Mouse (Mus musculus) kidney, adult 11 months (tissue): ENCODE data around the gene Wdr18.

ENCODE experiments used
- DNase-seq: peaks from one replicate; pipeline ENCODE4 v3.0.0; 2022

Gene Wdr18

DNA sequence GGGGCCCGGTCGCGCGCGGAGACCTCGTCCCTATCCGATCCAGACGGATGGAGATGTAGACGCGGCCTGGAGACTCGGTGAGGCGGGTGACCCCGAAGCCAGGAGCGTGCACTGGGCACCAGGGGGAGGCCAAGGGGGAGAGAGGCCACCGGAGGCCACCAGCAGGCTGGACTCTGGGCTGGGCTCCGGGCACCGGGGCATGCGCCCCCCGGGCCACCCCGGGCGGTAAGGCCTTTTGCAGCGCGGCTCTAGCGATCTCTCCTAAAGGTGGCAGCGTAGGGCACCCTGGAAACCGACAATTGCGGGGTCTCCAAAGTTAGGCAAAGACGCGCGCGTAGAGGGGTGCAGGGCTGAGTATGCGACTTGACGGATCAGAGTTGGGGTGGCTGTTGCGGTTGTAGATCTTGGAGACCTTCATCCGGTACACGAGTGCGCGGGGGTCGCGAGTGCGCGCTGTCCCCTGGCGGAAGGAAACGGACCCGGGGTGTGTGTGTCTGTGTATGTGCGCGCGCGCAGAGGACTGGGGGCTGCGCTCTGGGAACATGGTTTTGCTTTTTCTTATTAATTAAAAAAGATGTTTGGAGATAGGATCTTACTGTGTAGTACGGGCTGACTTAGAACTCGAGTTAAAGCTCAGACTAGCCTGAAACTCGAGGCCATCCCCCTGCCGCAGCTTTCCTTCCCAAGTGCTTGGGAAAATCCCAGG is 32.5 kb upstream of the Wdr18 start:
- DNase-seq, result peak; percentile 57

DNA sequence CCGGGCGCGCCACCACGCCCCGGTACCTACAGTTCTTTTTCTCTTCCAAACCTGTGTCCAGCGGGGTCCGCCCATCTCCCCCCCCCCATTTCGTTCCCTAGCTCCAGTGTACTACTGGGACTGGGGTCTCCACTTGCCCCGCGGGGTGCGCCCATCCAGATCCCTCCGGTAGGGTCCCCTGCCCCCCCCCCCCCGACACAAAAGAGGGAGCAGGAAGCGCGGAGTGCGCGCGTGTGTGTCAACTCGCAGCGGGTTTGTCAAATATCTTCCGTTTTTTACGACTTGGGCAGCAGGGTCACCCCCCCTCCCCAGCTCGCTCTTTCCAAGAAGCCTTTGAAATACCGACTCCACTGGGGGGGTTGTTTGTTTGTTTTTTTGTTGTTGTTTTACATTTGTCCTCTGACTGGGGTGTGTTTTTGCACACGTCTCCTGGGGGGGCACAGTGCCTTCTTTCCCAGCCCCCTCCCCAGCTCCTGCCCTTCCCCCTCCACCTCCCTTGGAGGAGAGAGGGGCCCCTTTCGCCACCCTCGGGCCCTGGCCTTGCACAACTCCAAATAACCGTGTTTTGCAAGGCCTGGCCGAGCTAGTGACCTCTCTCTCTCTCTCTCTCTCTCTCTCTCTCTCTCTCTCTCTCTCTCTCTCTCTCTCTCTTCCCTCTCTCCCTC is 31.8 kb upstream of the Wdr18 start:
- DNase-seq, result no peak

GRCm38 (mm10) chr10:79928907-79929701 is 30.8 kb upstream of the Wdr18 start:
- DNase-seq, result no peak

DNA sequence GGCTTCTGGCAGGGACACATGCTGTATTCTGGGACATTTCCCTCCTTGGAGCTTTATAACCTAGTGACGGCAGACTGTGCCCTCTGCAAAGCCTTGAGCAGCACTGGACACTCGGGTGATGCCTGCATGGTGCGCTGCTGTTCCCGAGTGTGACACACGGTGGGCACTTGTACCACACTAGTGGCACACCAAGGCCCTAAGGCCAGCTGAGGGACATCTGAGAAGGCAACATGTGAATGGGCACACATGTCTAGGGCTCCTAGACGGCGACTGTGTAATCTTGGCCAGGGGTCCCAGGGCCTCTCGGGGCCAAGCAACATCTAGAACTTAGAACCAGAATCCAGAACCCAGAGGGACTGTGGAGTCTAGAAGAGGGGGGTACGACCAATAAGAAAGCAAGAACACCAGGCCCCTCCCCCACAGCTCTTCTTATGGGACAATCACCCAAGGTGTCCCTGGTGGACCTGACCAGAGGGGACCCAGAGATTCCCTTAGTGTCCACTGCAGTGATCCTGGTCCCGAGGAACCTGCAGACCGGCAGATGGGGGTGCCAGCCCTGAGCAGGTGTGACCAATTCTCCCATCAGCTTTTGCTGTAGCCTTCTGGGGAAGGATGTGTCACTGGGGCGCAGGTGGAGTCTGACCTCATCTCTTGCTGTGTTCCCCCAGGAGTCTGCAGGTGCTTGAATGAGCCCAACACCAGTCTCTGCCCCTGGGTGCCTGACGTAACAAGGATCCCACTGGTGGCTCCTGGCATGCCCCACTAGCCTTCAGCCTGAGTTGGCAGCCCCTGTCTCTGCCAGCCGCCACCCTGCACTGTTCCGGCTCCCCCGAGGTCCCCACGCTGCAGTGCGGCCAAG is 29.8 kb upstream of the Wdr18 start:
- no peak for DNase-seq

DNA sequence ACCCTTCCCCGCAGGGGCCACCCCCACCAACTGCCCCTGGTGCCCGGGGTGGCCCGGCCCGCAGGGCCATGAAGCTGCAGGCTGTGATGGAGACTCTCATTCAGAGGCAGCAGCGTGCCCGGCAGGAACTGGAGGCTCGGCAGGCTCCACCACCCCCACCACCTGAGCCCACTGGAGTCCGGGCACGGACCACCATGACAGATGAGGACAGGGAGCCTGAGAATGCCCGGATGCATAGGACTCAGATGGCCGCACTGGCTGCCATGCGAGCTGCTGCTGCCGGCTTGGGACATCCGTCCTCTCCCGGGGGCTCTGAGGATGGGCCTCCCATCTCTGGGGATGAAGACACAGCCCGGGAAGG is 29.1 kb upstream of the Wdr18 start:
- no peak for DNase-seq

DNA sequence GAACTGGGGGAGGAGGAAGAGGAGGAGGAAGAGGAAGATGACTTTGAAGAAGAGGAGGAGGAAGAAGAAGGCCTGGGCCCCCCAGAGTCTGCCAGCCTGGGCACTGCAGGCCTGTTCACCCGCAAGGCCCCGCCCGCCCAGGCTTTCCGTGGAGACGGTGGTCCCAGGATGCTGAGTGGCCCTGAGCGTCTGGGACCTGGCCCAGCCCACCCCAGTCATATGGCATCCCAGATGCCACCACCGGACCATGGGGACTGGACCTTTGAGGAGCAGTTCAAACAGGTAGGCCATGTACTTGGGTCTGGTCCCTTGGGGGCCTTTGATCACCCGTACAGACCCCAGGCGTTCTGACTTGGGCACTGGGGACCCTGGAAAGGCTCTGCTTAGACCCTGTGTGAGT is 28.2 kb upstream of the Wdr18 start:
- DNase-seq, result no peak

GRCm38 (mm10) chr10:79932736-79933135 is 27.2 kb upstream of the Wdr18 start:
- DNase-seq, result peak; percentile 62

DNA sequence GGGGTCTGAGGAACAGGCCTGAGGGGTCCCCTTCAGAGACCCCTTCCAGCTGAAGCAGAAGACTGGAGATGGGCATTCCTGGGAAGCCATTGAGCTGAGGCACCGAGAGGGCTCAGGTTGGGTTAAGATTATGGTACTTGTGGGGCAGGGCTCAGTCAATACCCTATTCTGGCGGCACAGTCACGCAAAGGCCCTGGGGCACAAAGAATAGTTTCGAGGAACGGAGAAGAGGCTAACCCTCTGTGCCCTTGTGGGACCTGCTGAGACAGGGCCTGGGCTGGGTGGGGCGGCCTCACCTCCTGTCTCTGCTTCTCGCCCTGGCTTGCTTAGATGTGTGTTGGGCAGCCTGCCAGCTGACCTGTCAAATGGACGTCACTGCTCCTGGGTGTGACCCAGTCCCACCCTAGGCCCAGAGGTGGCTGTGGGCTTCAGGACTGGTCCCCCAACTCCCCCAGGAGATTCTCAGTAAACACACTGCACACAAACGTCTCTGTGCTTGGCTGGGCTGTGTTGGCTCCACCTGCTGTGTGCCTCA is 26.7 kb upstream of the Wdr18 start:
- DNase-seq, result no peak

DNA sequence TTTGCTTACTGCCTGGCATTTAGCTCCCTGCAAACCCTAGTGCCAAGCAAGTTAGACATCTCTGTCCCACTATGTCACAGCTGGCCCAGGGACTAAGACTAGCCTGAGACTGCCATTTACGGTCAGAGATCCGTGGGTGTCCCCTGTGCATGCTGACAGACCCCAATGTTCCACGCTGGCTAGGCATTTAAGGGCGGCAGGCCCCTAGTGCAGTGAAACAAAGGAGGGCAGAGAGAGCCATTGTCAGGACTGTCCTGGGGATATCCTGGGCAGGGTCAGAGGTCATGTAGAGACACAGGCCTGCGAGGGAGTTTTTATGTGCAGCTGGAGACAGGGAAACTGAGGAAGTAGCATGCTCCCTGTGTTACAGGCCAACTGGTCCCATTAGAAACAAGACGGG is 26.1 kb upstream of the Wdr18 start:
- DNase-seq, result no peak

DNA sequence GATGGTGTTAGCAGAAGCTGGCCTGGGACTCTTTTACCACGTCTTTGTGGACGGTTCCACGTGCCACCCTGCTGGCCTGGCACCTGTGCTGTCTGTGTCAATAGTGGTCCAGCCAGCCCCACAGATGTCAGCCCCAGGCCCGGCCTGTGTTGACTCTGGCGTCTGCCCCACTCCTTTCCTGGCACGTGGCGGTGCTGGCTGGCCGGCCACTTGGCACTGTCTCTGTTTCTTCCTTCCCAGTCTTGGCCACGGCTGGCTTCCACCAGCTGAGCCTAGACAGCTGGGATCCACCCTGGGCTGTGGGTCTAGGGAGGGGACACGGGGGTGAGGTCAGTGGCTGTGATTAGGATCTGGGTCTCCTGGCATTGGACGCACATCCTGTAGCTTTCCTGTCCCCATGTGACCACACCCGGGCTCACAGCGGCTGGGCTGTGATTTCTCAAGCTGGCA is 25.7 kb upstream of the Wdr18 start:
- peak; percentile 91 for DNase-seq

- no peak for DNase-seq
These were observed 25.0 kb upstream of the Wdr18 start for GRCm38 (mm10) chr10:79934794-79935569.

GRCm38 (mm10) chr10:79936284-79936910 is 23.6 kb upstream of the Wdr18 start:
- peak; percentile 85 for DNase-seq

GRCm38 (mm10) chr10:79936911-79937441 is 23.0 kb upstream of the Wdr18 start:
- DNase-seq, result peak; percentile 83

DNA sequence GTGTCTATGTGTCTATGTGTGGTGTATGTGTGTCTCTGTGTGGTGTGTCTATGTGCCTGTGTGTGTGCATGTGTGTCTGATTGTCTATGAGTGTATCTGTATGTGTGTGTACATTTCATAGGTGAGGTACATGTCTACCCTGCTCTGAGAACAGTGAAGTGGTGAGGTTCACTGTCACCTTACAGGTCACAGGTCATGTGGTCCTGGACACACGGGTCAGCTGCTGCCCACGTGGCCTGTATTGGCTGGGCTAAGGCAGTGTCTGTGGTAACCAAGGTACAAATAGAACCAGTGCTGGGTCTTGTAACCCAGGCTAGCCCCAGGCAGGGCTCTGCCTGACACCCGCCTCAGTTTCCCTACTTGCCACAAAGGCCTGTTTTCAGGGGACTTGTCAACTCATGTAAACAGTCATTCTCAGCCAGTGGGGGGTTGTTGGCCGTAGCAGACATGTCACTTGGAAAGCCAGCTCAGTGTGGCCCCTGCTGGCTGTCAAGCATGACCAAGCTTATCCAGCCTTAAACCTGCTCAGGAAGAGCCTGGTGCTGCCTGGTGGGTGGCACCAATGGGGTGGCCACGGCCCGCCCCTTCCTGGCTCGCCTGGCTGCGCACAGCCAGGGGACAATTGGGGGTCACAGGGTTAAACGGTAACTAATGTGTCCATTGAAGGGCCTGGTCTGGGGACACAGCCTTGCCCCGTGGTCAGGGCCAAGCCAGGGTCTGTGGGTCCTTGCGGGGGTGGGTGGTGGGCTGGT is 22.0 kb upstream of the Wdr18 start:
- DNase-seq, result peak; percentile 77

DNA sequence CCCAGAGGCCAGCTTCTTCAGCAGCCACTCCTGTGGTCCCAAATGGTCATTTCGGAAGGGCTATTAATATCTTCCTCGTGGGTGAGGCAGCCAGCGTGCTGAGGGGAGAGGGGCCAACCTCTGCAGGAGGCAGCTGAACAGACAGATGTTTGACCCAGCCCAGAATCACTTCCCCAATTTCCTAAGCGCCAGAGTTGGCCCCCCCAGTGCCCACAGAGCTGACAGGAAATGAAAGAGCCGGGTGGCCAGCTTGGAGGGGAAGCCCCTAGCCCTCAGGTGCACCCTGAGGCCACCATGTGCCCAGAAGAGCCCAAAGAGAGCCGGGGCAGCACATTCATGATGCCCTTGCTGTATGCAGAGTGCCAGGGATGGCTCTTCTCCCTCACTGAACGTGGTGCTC is 19.2 kb upstream of the Wdr18 start:
- DNase-seq, result no peak

DNA sequence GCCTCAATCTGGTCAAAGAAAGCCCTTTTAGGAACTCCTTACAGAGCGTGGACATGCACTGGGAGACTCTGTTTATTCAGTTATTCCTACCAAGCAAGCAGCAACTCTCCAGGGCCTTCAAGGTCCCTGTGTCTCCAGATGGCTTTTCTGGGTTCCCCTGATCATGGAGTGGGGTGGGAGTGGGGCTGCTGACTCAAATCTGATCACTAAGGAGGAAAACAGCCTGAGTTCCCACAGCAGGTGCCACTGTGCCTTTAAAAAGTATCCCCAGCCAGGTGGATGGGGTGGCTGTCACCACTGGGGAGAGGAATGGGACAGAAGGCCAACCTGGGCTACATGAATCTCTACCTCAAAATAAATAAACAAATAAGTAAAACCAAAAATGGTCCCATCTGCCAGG is 17.0 kb upstream of the Wdr18 start:
- DNase-seq, result no peak

GRCm38 (mm10) chr10:79943471-79943901 is 16.5 kb upstream of the Wdr18 start:
- DNase-seq, result no peak

DNA sequence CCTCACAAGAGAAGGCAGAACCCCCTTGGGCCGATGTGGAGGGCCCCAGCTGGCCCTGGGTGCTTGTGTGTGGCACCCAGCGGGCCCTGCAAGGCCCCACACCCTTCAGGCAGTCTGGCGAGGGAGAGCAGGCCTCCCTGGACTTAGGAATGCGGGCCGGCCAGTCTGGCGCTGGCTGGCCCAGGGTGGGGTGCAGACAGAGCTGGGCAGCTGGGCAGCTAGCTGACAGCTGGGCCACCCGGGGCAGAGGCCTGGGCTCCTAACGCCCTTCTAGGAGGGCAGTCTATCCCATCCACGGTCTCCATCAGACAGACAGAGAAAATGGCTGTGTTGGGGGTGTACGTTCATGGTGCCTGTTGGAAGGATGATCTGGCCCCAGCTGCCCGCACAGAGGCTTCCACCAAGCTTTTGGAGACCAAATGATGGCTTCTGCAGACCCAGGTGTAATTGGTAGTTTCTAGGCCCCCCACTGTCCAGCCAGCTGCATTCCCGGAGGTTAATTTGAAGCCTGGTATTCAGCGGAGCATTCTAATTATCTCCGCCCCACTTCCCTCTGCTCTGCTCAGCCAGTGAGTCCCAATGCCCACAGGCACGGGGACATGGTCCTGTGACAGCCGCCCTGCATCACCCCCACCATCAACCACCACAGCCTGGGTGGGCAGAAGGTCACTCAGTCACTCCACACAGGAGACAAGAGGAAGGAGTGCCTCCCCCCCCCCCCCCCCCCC is 14.3 kb upstream of the Wdr18 start:
- DNase-seq, result peak; percentile 83

DNA sequence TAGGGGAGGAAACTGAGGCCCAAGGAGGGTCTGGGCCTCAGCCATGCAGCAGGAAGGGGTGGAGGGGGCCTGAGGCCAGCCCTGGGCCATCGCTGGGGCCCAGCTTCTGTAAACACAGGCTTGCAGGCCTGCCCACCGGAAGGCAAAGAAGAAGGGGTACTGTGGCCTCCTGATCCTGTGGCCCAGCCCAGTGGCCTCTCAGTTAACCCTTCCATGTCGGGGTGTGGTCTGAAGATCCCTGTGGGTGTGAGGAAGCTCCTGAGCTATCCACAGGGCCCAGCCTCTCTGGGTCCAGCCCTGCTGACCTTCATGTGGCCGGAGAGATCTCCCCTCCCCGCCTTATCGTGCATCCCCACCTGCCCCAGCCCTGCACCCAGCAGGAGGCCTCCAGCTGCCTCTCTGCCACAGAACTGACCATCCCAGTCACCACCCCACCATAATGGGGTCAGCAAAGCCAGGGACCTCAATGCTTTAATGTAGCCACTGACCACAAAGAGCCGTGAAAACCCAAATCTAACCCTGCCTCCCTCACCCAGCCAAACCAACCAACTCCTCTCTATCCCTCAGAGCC is 13.1 kb upstream of the Wdr18 start:
- DNase-seq, result no peak
